Mouse (Mus musculus) thymus, adult 2 months (tissue): ENCODE measurements around the gene Awat2.

Experiments
- CTCF ChIP-seq: fragments of 200-500 bp; IDR thresholded peaks from 2 replicates; pipeline ENCODE4 v1.5.1; 2012; ENCODE audit warnings: mild to moderate bottlenecking, control low read depth, low read length, moderate library complexity, borderline replicate concordance; ENCODE audit not compliant: control insufficient read depth, poor library complexity, insufficient read depth; ENCODE audit errors: extremely low read depth
- POLR2A ChIP-seq: fragments of 200-500 bp; IDR thresholded peaks from 2 replicates; pipeline ENCODE4 v1.6.1; 2012; ENCODE audit warnings: mild to moderate bottlenecking, low read length, control low read depth, moderate library complexity; ENCODE audit not compliant: control insufficient read depth, poor library complexity, insufficient read depth; ENCODE audit errors: extremely low read depth

DNA sequence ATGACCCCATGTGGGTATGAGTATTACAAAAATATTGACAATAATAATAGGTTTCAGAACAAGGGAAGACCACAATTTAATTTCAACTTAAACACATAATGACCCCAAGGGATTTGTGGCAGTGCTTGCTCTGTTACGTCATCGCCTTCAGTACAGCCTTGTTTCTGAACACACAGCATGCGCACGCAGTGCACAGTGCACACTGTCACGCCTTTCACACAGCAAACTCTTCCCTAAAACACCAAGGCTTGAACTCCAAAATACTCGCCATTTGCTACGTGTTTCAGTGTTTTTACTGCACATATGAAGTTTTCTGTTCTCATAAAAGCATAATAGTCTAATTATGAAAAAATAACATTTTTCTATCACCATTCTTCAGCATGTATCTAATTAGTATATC is 1.0 kb upstream of the Awat2 start:
- TF ChIP-seq CTCF (no peak), POLR2A (no peak)
